Mouse (Mus musculus): ENCODE results near the gene Fam227b. TPM values are rescaled to one million over a fixed set of nuclear protein-coding genes. Genes with fewer than 3 reads are reported as not detected.

Fam227b gene
- polyA plus RNA-seq, 1 experiment from 2014 or later = not detected

DNA sequence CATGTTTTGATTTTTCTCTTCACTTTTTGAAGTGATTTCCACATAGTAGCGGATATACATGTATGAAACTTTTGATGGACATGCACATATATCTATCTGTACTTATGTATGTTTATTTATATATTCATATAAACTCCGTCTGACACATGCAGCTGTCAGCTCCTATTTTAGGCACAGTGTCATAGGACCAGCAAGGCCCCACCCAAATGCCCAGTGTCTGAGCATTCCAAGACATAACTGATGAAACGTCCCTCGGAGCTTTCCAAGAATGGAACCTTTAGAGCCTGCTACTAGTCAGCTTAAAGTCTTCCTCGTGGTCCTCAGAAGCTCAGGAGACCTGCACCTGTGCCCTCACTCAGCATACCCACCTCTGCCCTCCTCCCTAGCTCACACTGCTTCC lies 98.1 kb downstream of the Fam227b start:
- H3K4me2 ChIP-seq (replicated peaks) = no peak overlapping the region
- H3K9me3 ChIP-seq = no peaks in the 10 kb centered on the region
- H3K27me3 ChIP-seq = no peaks in the 10 kb centered on the region
- no peak overlapping the region for H3K9ac ChIP-seq (replicated peaks)
- 84% methylated on average over 5 of the region's 5 CpGs for WGBS
- no peaks in the 10 kb centered on the region for H3K36me3 ChIP-seq
- H3K4me3 ChIP-seq (replicated peaks) = no peak overlapping the region
- H3K27ac ChIP-seq = no peak overlapping the region
- ATAC-seq = no peak
- H3K4me1 ChIP-seq (replicated peaks) = no peaks in the 10 kb centered on the region

DNA sequence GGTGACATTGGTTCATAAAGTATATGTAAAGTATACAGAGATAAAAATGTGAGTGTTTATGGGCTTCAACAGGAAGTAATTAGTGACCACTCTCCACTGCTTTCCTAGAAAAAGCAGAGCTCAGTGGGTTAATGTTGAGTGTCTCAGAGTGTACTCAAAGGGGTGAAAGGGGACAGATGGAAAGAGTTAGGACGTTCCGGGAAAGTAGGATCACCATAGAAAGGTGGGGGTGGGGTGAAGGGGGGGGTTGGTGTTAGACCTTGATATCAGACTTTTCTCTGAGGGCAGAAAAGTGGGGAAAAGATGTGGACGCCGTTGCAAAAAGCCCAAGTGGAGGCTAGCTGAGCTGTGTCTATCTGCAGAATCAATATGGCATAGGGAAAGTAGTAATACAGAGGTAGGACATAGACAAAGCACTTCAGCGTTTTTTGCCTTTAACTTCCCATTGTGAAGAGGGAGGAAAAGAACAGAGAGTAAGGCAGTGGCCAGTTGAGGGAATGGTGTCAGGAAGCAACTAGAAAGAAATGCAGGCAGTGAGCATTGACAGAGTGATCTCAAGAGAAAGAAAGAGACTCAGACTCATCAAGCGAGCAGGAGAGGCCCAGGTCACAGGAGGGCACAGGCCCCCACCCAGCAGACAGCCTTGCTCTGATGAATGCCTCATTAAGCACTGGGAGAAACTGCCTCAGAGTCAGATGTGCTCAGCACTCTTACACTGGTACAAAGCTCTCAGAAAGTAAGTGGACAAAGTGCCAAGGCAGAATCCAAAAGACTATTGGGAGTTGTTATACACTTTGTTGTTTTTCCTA lies 98.9 kb downstream of the Fam227b start:
- Histone ChIP-seq H3K27ac (no peak overlapping the region), H3K4me1 (replicated peaks) (no peaks in the 10 kb centered on the region), H3K9ac (replicated peaks) (no peak overlapping the region), H3K27me3 (no peaks in the 10 kb centered on the region), H3K4me3 (replicated peaks) (no peak overlapping the region), H3K36me3 (no peaks in the 10 kb centered on the region), H3K9me3 (no peaks in the 10 kb centered on the region), H3K4me2 (replicated peaks) (no peak overlapping the region)
- no peak for ATAC-seq
- WGBS = 55% methylated on average over 6 of the region's 6 CpGs

DNA sequence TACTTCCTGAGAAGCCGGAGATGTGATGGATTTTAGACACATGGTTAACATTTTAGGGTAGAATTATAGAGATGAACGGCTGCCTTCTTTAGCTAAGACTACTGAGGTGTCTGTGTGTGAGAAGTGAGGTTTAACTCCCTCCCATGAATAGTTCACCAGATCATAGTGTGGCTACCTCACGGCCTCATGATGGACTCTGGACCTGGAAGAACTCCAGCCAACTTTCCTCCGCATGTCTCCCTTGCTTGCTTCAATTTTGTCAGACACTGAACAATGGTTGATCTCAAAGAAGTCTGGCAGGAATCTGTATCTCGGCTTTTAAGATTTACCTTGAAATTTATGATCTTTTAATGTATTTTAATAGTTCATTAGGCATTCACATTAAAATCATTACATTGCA lies 106.2 kb downstream of the Fam227b start:
- Histone ChIP-seq H3K27me3 (no peaks in the 10 kb centered on the region), H3K4me1 (replicated peaks) (peaks cover 6% of the 10 kb centered on the region; the same call in 1 of the 2 replicates), H3K36me3 (no peaks in the 10 kb centered on the region), H3K27ac (no peak overlapping the region), H3K9me3 (no peaks in the 10 kb centered on the region), H3K4me2 (replicated peaks) (no peak overlapping the region), H3K4me3 (replicated peaks) (no peak overlapping the region), H3K9ac (replicated peaks) (no peak overlapping the region)
- ATAC-seq = no peak
- 93% methylated on average over 5 of the region's 5 CpGs for WGBS

DNA sequence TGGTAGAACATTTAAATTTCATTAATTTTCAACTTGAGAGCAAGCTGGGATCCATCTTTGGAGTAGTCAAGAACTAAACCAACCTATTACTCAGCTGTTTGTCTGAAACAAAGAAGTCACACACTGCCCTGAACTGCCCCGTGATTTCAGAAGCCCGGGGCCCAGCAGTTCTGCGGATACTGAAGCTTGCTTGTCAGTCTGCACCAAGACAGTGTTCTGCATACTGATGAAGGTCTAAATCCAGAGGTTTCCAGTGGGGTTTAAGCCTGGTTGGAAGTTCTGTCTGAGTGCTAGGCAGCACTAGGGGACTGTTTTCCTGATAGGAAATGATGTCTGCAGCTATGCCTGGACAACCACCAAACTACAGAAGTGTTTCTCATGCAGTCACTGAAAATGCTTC lies 109.1 kb downstream of the Fam227b start:
- Histone ChIP-seq H3K36me3 (no peaks in the 10 kb centered on the region), H3K4me1 (replicated peaks) (peaks cover 6% of the 10 kb centered on the region; the same call in 1 of the 2 replicates), H3K4me2 (replicated peaks) (no peak overlapping the region), H3K27ac (no peak overlapping the region), H3K9ac (replicated peaks) (no peak overlapping the region), H3K27me3 (no peaks in the 10 kb centered on the region), H3K4me3 (replicated peaks) (no peak overlapping the region), H3K9me3 (no peaks in the 10 kb centered on the region)
- WGBS = 39% methylated on average over 3 of the region's 3 CpGs
- no peak for ATAC-seq

DNA sequence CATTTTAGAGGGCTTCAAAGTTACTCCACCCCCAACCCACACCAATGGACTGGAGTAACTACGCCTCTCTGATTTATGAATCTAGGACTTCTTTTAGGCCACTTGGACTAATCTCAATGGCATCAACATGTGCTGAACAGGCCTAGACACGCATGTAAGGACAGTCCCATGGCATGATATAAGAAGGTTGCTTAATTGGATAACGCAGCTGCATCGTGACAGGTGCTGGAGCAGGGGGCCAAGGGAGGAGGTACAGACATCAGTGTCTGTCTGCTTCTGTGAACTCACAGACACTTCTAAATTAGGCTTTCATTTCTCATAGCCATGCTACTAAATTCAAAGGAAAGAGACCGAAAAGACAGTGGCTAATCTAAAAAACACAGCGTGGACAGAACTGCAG lies 110.6 kb downstream of the Fam227b start:
- no peaks in the 10 kb centered on the region for H3K27me3 ChIP-seq
- no peak overlapping the region for H3K9ac ChIP-seq (replicated peaks)
- no peak overlapping the region for H3K4me2 ChIP-seq (replicated peaks)
- no peak overlapping the region for H3K27ac ChIP-seq
- H3K9me3 ChIP-seq = no peaks in the 10 kb centered on the region
- WGBS = 93% methylated on average over 6 of the region's 6 CpGs
- H3K4me3 ChIP-seq (replicated peaks) = no peak overlapping the region
- no peak for ATAC-seq
- H3K36me3 ChIP-seq = no peaks in the 10 kb centered on the region
- peaks cover 6% of the 10 kb centered on the region; the same call in 1 of the 2 replicates for H3K4me1 ChIP-seq (replicated peaks)

DNA sequence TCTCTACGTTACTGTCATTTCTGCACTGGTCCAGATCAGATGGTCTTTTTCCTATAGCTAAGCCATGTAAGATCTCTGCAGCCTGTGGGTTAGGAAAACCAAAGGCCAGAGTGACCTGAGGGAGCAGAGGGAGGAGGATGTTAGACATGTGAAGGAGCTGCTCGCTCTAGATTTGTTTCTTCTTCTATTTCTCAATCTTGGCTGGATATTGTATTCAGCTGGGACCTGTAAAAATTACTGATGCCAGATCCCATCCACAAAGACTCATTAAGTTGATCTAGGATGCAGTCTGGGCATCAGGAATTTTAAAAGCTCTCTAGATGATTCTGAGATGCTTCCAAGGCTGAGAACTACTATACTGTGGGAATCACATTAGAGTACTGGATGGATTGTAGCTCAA lies 111.2 kb downstream of the Fam227b start:
- WGBS = 94% methylated on average over 2 of the region's 2 CpGs
- Histone ChIP-seq H3K9ac (replicated peaks) (no peak overlapping the region), H3K27me3 (no peaks in the 10 kb centered on the region), H3K36me3 (no peaks in the 10 kb centered on the region), H3K4me3 (replicated peaks) (no peak overlapping the region), H3K4me1 (replicated peaks) (peaks cover 6% of the 10 kb centered on the region; the same call in 1 of the 2 replicates), H3K27ac (no peak overlapping the region), H3K4me2 (replicated peaks) (no peak overlapping the region), H3K9me3 (no peaks in the 10 kb centered on the region)
- ATAC-seq = no peak

DNA sequence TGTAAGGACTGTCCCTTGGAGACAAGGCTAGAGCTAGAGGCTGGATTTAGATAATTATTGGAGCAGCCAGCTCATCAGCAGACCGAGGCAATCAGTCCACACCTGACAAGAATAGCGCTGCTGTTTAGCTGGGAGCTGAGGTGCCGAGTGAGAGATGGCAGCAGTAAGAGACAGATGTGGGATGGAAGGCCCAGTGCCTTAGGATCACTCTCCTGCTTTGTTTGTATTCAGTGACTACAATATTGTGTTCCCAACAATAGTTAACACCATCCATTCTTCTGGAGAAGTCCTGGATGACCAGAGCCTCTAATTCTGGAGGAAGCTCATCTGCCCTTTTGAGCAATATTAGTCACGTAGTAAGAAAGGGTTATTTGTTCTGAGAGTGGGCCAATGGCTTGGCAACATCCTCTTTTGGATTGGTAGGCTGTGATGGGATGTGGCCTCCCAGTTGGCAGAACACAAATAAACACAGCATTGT lies 112.4 kb downstream of the Fam227b start:
- ATAC-seq = no peak
- WGBS = 84% methylated on average over 4 of the region's 4 CpGs
- Histone ChIP-seq H3K4me3 (replicated peaks) (no peak overlapping the region), H3K27me3 (no peaks in the 10 kb centered on the region), H3K36me3 (no peaks in the 10 kb centered on the region), H3K4me1 (replicated peaks) (peaks cover 6% of the 10 kb centered on the region; the same call in 1 of the 2 replicates), H3K9ac (replicated peaks) (no peak overlapping the region), H3K27ac (no peak overlapping the region), H3K9me3 (no peaks in the 10 kb centered on the region), H3K4me2 (replicated peaks) (no peak overlapping the region)

DNA sequence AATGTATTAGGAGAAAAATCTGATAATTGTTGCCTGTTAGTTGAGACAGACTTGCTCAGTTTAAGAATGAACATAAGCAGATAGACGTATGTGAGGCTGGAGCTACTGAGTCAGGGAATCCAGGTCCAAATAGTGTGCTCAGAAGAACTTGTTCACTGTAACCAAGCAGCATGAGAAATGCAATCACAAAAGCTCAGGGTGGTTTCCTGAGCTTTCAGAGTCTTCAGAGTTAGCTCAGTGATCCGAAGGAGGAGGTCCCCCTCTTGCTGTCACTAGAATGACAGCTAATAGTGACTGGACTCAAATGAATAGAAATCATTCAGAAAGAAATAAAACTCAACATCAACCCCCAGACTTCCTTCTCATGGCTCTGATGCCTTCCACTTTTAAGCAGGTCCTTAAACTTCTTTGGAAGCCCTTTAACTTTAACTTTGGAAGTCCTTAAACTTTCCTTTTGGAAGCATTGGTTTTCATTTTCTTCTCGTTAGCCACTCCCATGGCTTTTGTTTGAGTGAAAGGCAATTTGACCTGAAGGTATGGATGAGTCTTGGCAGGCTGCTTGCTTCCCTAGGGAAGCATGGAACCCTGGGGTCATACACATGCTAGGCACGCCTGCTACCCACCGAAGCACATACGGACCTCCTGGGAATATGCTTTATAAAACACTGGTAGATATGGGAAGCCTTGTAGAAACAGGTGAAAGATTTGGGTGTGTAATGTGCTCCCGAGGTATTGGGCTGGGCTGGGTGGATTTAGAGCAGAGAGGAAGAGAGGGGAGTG lies 113.4 kb downstream of the Fam227b start:
- no peak overlapping the region for H3K27ac ChIP-seq
- H3K4me3 ChIP-seq (replicated peaks) = no peak overlapping the region
- no peak for ATAC-seq
- H3K9ac ChIP-seq (replicated peaks) = no peak overlapping the region
- WGBS = 69% methylated on average over 7 of the region's 7 CpGs
- H3K4me1 ChIP-seq (replicated peaks) = peaks cover 6% of the 10 kb centered on the region; the same call in 1 of the 2 replicates
- H3K9me3 ChIP-seq = no peaks in the 10 kb centered on the region
- H3K36me3 ChIP-seq = no peaks in the 10 kb centered on the region
- H3K27me3 ChIP-seq = no peaks in the 10 kb centered on the region
- H3K4me2 ChIP-seq (replicated peaks) = no peak overlapping the region

DNA sequence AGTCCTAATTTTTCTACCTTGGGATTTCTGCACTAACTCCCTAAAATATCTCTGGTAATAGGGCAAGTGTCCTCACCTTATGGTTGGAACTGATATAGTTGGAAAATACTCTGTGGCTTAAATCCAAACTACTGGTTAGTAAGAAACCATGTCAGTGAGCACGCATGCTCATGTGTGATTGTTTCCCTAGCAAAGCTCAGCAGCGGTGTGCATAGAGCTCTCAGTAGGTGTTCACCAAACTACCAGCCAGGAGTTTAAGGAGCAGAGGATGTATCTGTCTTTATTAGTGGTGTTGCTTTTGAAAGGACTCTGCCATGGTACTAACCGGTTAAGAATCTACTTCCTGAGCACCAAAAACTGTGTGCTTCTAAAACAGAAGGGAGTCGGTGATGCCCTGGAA lies 115.7 kb downstream of the Fam227b start:
- Histone ChIP-seq H3K27ac (no peak overlapping the region), H3K9me3 (no peaks in the 10 kb centered on the region), H3K27me3 (no peaks in the 10 kb centered on the region), H3K4me2 (replicated peaks) (no peak overlapping the region), H3K9ac (replicated peaks) (no peak overlapping the region), H3K4me1 (replicated peaks) (no peaks in the 10 kb centered on the region), H3K4me3 (replicated peaks) (no peak overlapping the region), H3K36me3 (no peaks in the 10 kb centered on the region)
- WGBS = 90% methylated on average over 4 of the region's 4 CpGs
- no peak for ATAC-seq

DNA sequence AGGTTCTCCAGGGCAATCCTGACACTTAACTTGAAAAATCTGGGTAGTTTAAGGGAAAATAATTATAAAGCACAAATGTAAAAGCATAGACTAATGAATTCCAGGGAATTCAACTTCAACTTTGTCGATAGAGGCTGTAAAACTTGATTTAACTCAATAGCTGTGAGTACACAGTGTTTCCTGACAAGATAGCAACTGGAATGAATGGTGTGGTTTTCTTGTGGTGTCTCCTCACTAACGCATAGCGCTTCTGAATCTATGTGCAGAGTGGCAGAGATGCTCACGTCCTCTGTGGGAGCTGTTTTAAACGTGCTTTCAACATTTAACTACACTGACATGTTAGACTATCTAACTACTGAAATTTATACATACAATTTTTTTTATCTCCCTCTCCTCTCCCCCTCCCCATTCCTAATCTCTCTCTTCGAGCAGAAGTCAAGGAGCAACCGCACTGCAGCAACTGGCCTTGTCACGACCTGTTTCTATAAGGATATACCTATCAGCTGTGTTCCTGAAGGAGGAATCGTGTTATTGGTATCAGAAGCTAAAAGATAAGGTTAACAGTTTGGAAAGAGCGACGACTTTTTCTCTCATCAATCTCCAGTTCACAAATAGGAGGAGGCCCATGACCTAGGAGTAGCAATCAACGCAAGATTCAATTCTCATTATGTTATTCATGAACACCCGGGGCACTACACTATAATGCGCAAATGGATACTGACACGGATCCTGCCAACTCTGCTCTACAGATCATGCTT lies 116.6 kb downstream of the Fam227b start:
- no peak for ATAC-seq
- Histone ChIP-seq H3K27me3 (no peaks in the 10 kb centered on the region), H3K4me3 (replicated peaks) (no peak overlapping the region), H3K9ac (replicated peaks) (no peak overlapping the region), H3K27ac (no peak overlapping the region), H3K4me1 (replicated peaks) (no peaks in the 10 kb centered on the region), H3K4me2 (replicated peaks) (no peak overlapping the region), H3K9me3 (no peaks in the 10 kb centered on the region), H3K36me3 (no peaks in the 10 kb centered on the region)
- WGBS = 88% methylated on average over 15 of the region's 15 CpGs

DNA sequence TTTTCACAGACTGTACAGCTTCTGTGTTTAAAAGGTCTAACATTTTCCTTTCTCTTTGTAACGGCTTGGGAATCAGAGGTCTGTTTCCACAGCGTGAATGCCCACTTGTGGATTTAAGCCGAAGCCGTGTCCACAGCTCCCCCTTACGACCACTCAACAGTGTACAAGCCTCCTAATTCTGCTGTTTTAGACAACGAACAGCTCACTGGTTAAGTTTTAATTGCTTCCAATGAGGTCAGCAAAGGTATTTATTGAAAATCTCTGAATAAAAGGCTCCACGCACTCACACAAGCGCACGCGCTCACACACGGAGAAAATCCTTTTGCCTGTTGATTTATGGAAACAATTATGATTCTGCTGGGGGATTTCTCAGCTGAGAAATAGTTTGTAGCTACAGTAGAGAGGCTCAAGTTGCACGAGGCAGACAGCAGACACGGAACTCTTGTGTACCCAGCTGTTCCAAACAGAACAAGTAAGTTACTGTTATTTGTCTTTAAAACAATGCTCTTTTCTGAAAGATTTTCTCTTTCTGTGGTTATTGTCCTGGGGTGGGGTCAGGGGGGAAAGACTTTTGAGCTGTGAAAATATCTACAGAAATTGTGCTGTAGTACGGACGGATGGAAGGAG lies 117.3 kb downstream of the Fam227b start, which contains the start of gene Fgf7:
TSS of gene Fgf7 (plus strand) at position 280 of the 627 bp plus-strand sequence.
- Histone ChIP-seq H3K9ac (replicated peaks) (no peak within 1 kb of the TSS), H3K27ac (no peak within 1 kb of the TSS), H3K36me3 (no peaks in the 10 kb centered on the region), H3K4me1 (replicated peaks) (no peaks in the 10 kb centered on the region), H3K9me3 (no peaks in the 10 kb centered on the region), H3K4me3 (replicated peaks) (no peak within 1 kb of the TSS), H3K27me3 (no peaks in the 10 kb centered on the region), H3K4me2 (replicated peaks) (no peak within 1 kb of the TSS)
- no peak for ATAC-seq
- WGBS = 64% methylated on average over 15 of the region's 15 CpGs

Data from midbrain, embryonic 13.5 days (tissue).